Mouse (Mus musculus) CH12.LX (cell line): Measurements from ENCODE around the gene Acer3. TPM values are rescaled to one million over a fixed set of nuclear protein-coding genes. Genes with fewer than 3 reads are reported as not detected.

Experiments used
- DNase-seq: peaks from one replicate; pipeline ENCODE4 v3.0.0-alpha.2; 2013; ENCODE audit errors: extremely low read depth
- H3K27ac ChIP-seq: 2 replicates; pipeline ENCODE4 v1.5.1; 2012; ENCODE audit warnings: low read depth, mild to moderate bottlenecking, control low read depth, moderate library complexity; ENCODE audit not compliant: insufficient read depth
- H3K27me3 ChIP-seq: replicated peaks from 2 replicates; pipeline ENCODE3; 2012; ENCODE audit warnings: inconsistent platforms
- H3K36me3 ChIP-seq, 2 experiments: replicated peaks in 1 of 2; 2 replicates each; pipeline versions ENCODE3 to v1.6.1; 2012; ENCODE audit warnings: inconsistent platforms in 1 of 2, low read length in 1 of 2, mild to moderate bottlenecking in 1 of 2, mixed read lengths in 1 of 2, moderate library complexity in 1 of 2; ENCODE audit not compliant: control insufficient read depth in 1 of 2, insufficient read depth in 1 of 2
- H3K4me1 ChIP-seq, 2 experiments: 2 replicates each; pipeline ENCODE4 v1.6.1; 2012; ENCODE audit warnings: inconsistent platforms in 1 of 2, moderate library complexity in 1 of 2; ENCODE audit not compliant: insufficient read depth in 2 of 2, control insufficient read depth in 1 of 2
- H3K4me2 ChIP-seq: 2 replicates; pipeline ENCODE4 v1.6.1; 2012; ENCODE audit warnings: low read depth, mild to moderate bottlenecking, control low read depth; ENCODE audit not compliant: poor library complexity, insufficient read depth, severe bottlenecking
- H3K4me3 ChIP-seq, 3 experiments: fragments of 150-350 bp in 1 of 3; sonication (generic) in 1 of 3; replicated peaks in 1 of 3; 2 replicates each; pipeline versions ENCODE3 to v1.5.1; 2011 to 2012; ENCODE audit warnings: low read depth in 2 of 3, low read length in 2 of 3, mild to moderate bottlenecking in 2 of 3, moderate library complexity in 2 of 3, control low read depth in 1 of 3, improper control_type of control experiment in 1 of 3, inconsistent platforms in 1 of 3, mixed read lengths in 1 of 3; ENCODE audit not compliant: poor library complexity in 1 of 3
- H3K79me2 ChIP-seq: replicated peaks from 2 replicates; pipeline ENCODE4 v1.6.1; 2012; ENCODE audit warnings: mild to moderate bottlenecking, moderate library complexity; ENCODE audit not compliant: control insufficient read depth, poor library complexity, insufficient read depth, severe bottlenecking; ENCODE audit errors: extremely low read depth
- H3K9ac ChIP-seq: 2 replicates; pipeline ENCODE4 v1.6.1; 2012; ENCODE audit warnings: low read depth, mild to moderate bottlenecking, control low read depth, moderate library complexity; ENCODE audit not compliant: insufficient read depth
- H3K9me3 ChIP-seq: replicated peaks from 2 replicates; pipeline ENCODE3; 2012; ENCODE audit warnings: low read length, inconsistent platforms, mixed read lengths
- KAT2A ChIP-seq: IDR thresholded peaks from 2 replicates; pipeline ENCODE4 v1.6.1; 2012; ENCODE audit warnings: low read length, improper control_type of control experiment, inconsistent platforms; ENCODE audit not compliant: insufficient replicate concordance
- MAX ChIP-seq: IDR thresholded peaks from 2 replicates; pipeline ENCODE4 v1.6.1; 2011; ENCODE audit warnings: low read length, improper control_type of control experiment
- PAX5 ChIP-seq: IDR thresholded peaks from 2 replicates; pipeline ENCODE4 v1.6.1; 2012; ENCODE audit warnings: low read length, inconsistent platforms, mixed read lengths
- ZMIZ1 ChIP-seq: IDR thresholded peaks from 2 replicates; pipeline ENCODE4 v1.6.1; 2012; ENCODE audit warnings: low read depth, mild to moderate bottlenecking, inconsistent platforms, low read length, improper control_type of control experiment
- dilution Hi-C: fragments of 300-500 bp; cut with MboI; formaldehyde crosslinking; loops from 2 replicates; pipeline ENCODE4 v1.14.3; 2020; ENCODE audit warnings: low sequenced_read_pairs; ENCODE audit not compliant: extremely low pct_unique_long_range_greater_than_20kb, extremely low pct_ligation_motif_present
- in situ Hi-C: fragments of 300-500 bp; cut with MboI; formaldehyde crosslinking; loops from 3 replicates; pipeline ENCODE4 v1.14.3; 2019; ENCODE audit warnings: low sequenced_read_pairs, low pct_ligation_motif_present, low pct_unique_long_range_greater_than_20kb, mixed read lengths
- polyA plus RNA-seq: library from polyadenylated mRNA; unstranded; fragments of >175 nt; gene quantifications from 2 replicates; pipeline ENCODE4 v1.2.1, GENCODE M21; 2012; ENCODE audit warnings: low read depth; ENCODE audit not compliant: insufficient read length
- total RNA-seq, 2 experiments: library from RNA; depleted of rRNA; stranded (reverse); fragments of 300-350 nt in 1 of 2; fragments of >200 nt in 1 of 2; gene quantifications; 2 replicates each; pipeline ENCODE4 v1.2.3; 2012 to 2014

Gene Acer3
- total and polyA plus RNA-seq, 3 experiments = 10.7 to 16.6 (median 14.4) TPM

GRCm38 (mm10) chr7:98157636-98158332 lies 163.2 kb downstream of the Acer3 start:
- DNase-seq = no peak
- Histone ChIP-seq H3K27ac (no peak overlapping the region), H3K4me1 (peaks cover 0 to 17% of the 10 kb centered on the region in 2 experiments; a peak in 1 of 4 replicates), H3K9me3 (no peaks in the 10 kb centered on the region), H3K79me2 (no peaks in the 10 kb centered on the region), H3K27me3 (peaks cover 1% of the 10 kb centered on the region), H3K9ac (no peak overlapping the region), H3K4me2 (no peak overlapping the region), H3K36me3 (no peaks in the 10 kb centered on the region), H3K4me3 (no peak overlapping the region)
- dilution Hi-C loops (no loop called here), in situ Hi-C loops (loop anchor here (25.0 kb wide), 1 partner anchor 280 kb away; the partner anchor contains the start of gene Gucy2d)
- TF ChIP-seq MAX (no peak), ZMIZ1 (no peak), PAX5 (no peak), KAT2A (no peak)
- TF ChIP-seq, all 38 proteins: peak for 0

Other genes starting within 250 kb of the Acer3 start
- 11.3 and 13.2 TPM in 2 replicates for gene Myo7a, start 201.7 kb downstream of the Acer3 start, total RNA-seq (2012; rRNA removed)
- 12.9 and 14.0 TPM in 2 replicates for gene Myo7a, start 201.7 kb downstream of the Acer3 start, total RNA-seq (2014; rRNA removed)
- 28.0 and 29.7 TPM in 2 replicates for gene Myo7a, start 201.7 kb downstream of the Acer3 start, polyA plus RNA-seq
- gene Omp, start 175.7 kb downstream of the Acer3 start, total RNA-seq (2012; rRNA removed) = 0.08 TPM in 1 of 2 replicates, not detected in the other
- gene Omp, start 175.7 kb downstream of the Acer3 start, total RNA-seq (2014; rRNA removed) = not detected in 2 replicates
- gene Omp, start 175.7 kb downstream of the Acer3 start, polyA plus RNA-seq = not detected in 2 replicates
- gene Capn5, start 142.9 kb downstream of the Acer3 start, total RNA-seq (2012; rRNA removed) = 0.29 and 0.55 TPM in 2 replicates
- gene Capn5, start 142.9 kb downstream of the Acer3 start, total RNA-seq (2014; rRNA removed) = 0.22 and 0.27 TPM in 2 replicates
- 0.26 and 0.52 TPM in 2 replicates for gene Capn5, start 142.9 kb downstream of the Acer3 start, polyA plus RNA-seq
- not detected in 2 replicates for gene B3gnt6, start 121.7 kb downstream of the Acer3 start, total RNA-seq (2012; rRNA removed)
- gene B3gnt6, start 121.7 kb downstream of the Acer3 start, total RNA-seq (2014; rRNA removed) = not detected in 2 replicates
- gene B3gnt6, start 121.7 kb downstream of the Acer3 start, polyA plus RNA-seq = not detected in 2 replicates
- gene Tsku, start 40.1 kb upstream of the Acer3 start, total RNA-seq (2012; rRNA removed) = 2.1 and 3.9 TPM in 2 replicates
- gene Tsku, start 40.1 kb upstream of the Acer3 start, total RNA-seq (2014; rRNA removed) = 1.1 and 1.4 TPM in 2 replicates
- 3.0 and 3.9 TPM in 2 replicates for gene Tsku, start 40.1 kb upstream of the Acer3 start, polyA plus RNA-seq
- not detected in 2 replicates for gene Gucy2d, start 119.2 kb upstream of the Acer3 start, total RNA-seq (2012; rRNA removed)
- gene Gucy2d, start 119.2 kb upstream of the Acer3 start, total RNA-seq (2014; rRNA removed) = not detected in 2 replicates
- gene Gucy2d, start 119.2 kb upstream of the Acer3 start, polyA plus RNA-seq = not detected in 2 replicates
- gene Lrrc32, start 168.1 kb upstream of the Acer3 start, total RNA-seq (2012; rRNA removed) = 5.3 and 5.4 TPM in 2 replicates
- 1.6 and 2.3 TPM in 2 replicates for gene Lrrc32, start 168.1 kb upstream of the Acer3 start, total RNA-seq (2014; rRNA removed)
- 18.0 and 23.7 TPM in 2 replicates for gene Lrrc32, start 168.1 kb upstream of the Acer3 start, polyA plus RNA-seq